Mouse (Mus musculus) stomach, embryonic 15.5 days (tissue): ENCODE data around the gene Pank4. TPM values are rescaled to one million over a fixed set of nuclear protein-coding genes. Genes with fewer than 3 reads are reported as not detected.

Source experiments
- ATAC-seq: fragments of 200-750 bp; cut with Nextera tagmentation; 2 replicates; pipeline ENCODE4 v1.8.0; 2017; ENCODE audit warnings: low read depth, moderate number of reproducible peaks, moderate TSS enrichment; ENCODE audit not compliant: insufficient read depth, low FRiP score
- H3K27ac ChIP-seq: fragments of 300-500 bp; sonication (generic); 2 replicates; pipeline ENCODE4 v1.5.1; 2015; ENCODE audit warnings: mild to moderate bottlenecking, inconsistent platforms
- H3K27me3 ChIP-seq: fragments of 300-500 bp; sonication (generic); replicated peaks from 2 replicates; pipeline ENCODE4 v1.6.1; 2015; ENCODE audit warnings: inconsistent platforms
- H3K36me3 ChIP-seq: fragments of 300-500 bp; sonication (generic); 2 replicates; pipeline ENCODE4 v1.6.1; 2015; ENCODE audit warnings: inconsistent platforms
- H3K4me1 ChIP-seq: fragments of 300-500 bp; sonication (generic); 2 replicates; pipeline ENCODE4 v1.6.1; 2015; ENCODE audit warnings: inconsistent platforms
- H3K4me2 ChIP-seq: fragments of 300-500 bp; sonication (generic); 2 replicates; pipeline ENCODE4 v1.6.1; 2015; ENCODE audit warnings: mild to moderate bottlenecking, inconsistent platforms
- H3K4me3 ChIP-seq: fragments of 300-500 bp; sonication (generic); replicated peaks from 2 replicates; pipeline ENCODE4 v1.5.1; 2015; ENCODE audit warnings: inconsistent platforms
- H3K9ac ChIP-seq: fragments of 300-500 bp; sonication (generic); 2 replicates; pipeline ENCODE4 v1.6.1; 2015; ENCODE audit warnings: inconsistent platforms
- H3K9me3 ChIP-seq: fragments of 300-500 bp; sonication (generic); 2 replicates; pipeline ENCODE4 v1.6.1; 2016; ENCODE audit warnings: inconsistent platforms
- WGBS: fragments of 180-500 bp; shearing (Covaris S2); methylation state at CpG from one replicate; pipeline ENCODE4 v1.1.7; 2015; 5-methylcytosine and 5-hydroxymethylcytosine counted together
- polyA plus RNA-seq: library from polyadenylated mRNA; unstranded; fragments of >200 nt; fragmentation: Nextera tagmentation; extraction: Ambion mirVana; gene quantifications from 2 replicates; pipeline ENCODE4 v1.2.1, GENCODE M21; 2015

Pank4 gene
- 37.6 and 37.7 TPM in 2 replicates for polyA plus RNA-seq

DNA sequence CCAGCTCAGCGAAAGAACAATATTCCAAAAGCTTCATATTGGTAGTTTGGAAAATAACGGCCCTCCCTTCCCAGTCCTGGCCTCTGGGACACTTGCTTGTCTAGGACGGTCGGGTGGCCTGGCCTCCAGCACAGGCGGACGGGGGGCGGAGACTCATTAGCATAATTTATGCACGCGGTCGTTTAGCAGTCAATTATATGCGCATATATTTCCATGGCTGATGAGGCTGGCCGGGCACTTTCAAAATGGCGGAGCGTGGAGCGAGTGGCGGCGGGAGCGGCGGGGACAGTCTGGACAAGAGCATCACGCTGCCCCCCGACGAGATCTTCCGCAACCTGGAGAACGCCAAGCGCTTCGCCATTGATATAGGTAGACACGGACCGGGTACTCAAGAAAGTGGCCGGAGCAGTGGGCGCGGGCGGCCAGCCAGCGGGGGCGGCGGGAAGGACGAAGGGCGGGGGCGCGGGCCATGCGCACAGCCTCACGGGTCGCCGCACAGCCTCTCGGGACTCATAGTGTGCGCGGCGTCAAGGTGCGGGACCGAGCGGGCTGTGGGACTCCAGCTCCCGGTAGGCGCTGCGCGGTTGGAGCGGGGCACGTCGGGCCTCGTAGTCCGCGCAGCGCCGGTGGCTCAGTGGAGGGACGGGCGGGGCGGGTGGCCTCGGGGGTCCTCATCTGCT lies at the start of gene Pank4:
Gene Pank4, plus strand, starts transcription at position 223 of the 680 bp plus-strand sequence.
- Histone ChIP-seq H3K9ac (peak within 1 kb of the TSS; percentile 59), H3K27ac (peak within 1 kb of the TSS; percentile 79), H3K4me3 (peak within 1 kb of the TSS; percentile 63), H3K9me3 (no peaks in the 10 kb centered on the region), H3K4me2 (peak within 1 kb of the TSS; percentile 60), H3K4me1 (peaks cover 39% of the 10 kb centered on the region), H3K27me3 (peaks cover 43% of the 10 kb centered on the region), H3K36me3 (peaks cover 7% of the 10 kb centered on the region; the same call in 1 of the 2 replicates)
- ATAC-seq = peak; percentile 92
- under 1% methylated on average over 60 of the region's 66 CpGs for WGBS

DNA sequence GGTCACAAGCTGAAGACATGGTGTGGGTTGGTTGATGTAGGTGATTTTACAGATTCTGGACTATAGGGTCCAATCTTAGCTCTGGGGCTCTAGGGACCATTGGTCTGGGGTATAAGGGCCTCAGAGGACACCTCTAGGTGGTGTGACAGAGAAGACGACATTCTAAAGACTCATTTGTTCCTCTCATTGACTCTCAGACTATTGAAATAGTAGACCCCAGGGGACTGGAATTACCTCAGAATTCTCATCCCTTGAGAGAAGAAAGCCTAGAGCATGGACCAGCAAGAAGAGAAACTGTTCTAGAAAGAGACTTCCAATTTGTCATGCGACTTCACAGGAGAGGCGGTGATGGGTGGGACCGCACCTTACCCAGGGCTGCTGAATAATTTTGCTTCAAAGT lies 49.7 kb upstream of the Pank4 start:
- no peak for ATAC-seq
- Histone ChIP-seq H3K4me3 (no peak overlapping the region), H3K27ac (no peak overlapping the region), H3K9me3 (no peaks in the 10 kb centered on the region), H3K36me3 (no peaks in the 10 kb centered on the region), H3K4me1 (0 out of 2 replicates have a peak, but pooled peaks cover 7% of the 10 kb centered on the region), H3K4me2 (no peak overlapping the region), H3K27me3 (no peaks in the 10 kb centered on the region), H3K9ac (no peak overlapping the region)
- WGBS = 89% methylated on average over 4 of the region's 4 CpGs

DNA sequence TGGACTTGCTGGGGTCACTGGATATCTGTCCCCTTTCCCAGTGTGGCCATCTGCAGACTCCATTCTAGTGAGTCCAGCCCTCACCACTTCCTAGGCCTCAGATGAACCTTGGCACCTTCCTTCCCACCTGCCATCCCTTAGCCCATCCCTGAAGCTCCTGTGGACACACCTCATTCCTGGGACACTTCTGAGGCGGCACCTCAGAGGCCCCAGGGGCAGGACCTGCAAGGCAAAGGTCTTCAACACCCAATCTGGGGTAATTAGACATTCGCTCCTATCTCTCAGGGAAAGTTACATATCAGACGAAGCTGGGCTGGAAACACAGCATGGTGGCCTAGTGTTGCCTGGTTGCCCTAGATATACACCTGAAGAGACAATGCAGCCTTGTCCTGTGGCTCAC lies 49.2 kb upstream of the Pank4 start:
- Histone ChIP-seq H3K27ac (no peak overlapping the region), H3K9ac (no peak overlapping the region), H3K4me2 (no peak overlapping the region), H3K4me1 (0 out of 2 replicates have a peak, but pooled peaks cover 7% of the 10 kb centered on the region), H3K27me3 (no peaks in the 10 kb centered on the region), H3K9me3 (no peaks in the 10 kb centered on the region), H3K4me3 (no peak overlapping the region), H3K36me3 (no peaks in the 10 kb centered on the region)
- WGBS = 65% methylated on average over 3 of the region's 3 CpGs
- no peak for ATAC-seq

DNA sequence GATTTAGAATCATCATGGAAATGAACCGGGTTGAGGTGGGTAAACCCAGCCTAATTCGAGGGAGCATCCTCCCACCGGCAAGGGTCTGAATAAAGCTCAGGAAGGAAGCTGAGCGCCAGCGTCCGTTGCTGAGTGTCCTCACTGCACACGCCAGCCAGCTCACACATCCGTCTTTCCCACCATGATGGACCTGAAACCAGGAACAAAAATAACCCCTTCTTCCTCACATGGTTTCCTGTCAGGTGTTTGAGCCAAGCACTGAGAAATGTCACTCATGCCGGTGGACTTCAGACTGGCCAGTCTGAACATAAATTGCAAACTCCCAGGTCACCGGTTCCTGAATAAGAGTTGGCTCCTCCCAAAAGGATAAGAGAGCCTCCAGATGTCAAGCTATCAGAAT lies 48.6 kb upstream of the Pank4 start:
- Histone ChIP-seq H3K36me3 (no peaks in the 10 kb centered on the region), H3K27me3 (no peaks in the 10 kb centered on the region), H3K4me3 (no peak overlapping the region), H3K27ac (no peak overlapping the region), H3K4me1 (0 out of 2 replicates have a peak, but pooled peaks cover 7% of the 10 kb centered on the region), H3K9me3 (no peaks in the 10 kb centered on the region), H3K4me2 (no peak overlapping the region), H3K9ac (no peak overlapping the region)
- 66% methylated on average over 10 of the region's 10 CpGs for WGBS
- no peak for ATAC-seq

DNA sequence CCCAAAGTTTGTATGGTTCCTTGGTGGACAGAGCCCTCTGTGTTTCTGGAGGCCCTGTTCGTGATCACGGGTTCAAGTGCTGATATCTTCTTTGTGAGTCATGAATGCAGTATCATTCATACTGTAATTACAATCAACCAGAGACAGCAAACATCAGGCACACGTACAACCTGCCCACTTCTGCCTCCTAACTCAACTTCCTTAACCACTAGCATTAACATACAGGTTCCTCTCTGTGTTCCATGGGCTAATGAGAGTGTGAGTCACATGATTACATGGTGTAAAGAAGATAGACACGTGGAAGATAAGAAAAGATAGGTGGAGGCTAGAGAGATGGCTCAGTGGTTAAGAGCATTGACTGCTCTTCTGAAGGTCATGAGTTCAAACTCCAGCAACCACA lies 47.3 kb upstream of the Pank4 start:
- ATAC-seq = no peak
- H3K4me1 ChIP-seq = no peaks in the 10 kb centered on the region
- no peak overlapping the region for H3K27ac ChIP-seq
- no peaks in the 10 kb centered on the region for H3K36me3 ChIP-seq
- H3K9me3 ChIP-seq = no peaks in the 10 kb centered on the region
- no peaks in the 10 kb centered on the region for H3K27me3 ChIP-seq
- WGBS = 77% methylated on average over 4 of the region's 4 CpGs
- no peak overlapping the region for H3K4me3 ChIP-seq
- H3K9ac ChIP-seq = no peak overlapping the region
- no peak overlapping the region for H3K4me2 ChIP-seq

DNA sequence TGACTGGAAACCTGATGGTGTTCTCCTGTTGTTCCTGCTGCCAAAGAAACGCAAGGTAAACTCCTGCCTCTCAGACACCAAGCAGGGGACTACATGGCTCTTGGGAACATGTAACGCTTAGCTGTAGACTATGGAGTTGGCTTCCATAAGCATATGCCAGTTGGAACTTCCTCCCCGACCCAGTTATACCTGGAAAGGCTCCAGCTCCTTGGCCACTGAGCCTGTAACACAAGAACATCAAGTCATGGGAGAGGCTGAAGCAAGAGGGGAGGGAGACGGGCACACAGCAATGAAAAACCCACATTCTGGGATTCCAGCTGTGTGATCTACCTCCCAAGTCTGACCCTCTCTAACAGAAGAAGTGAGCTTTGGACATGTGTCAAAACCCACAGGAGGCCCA lies 41.6 kb upstream of the Pank4 start:
- 82% methylated on average over 4 of the region's 4 CpGs for WGBS
- Histone ChIP-seq H3K27me3 (no peaks in the 10 kb centered on the region), H3K9me3 (no peaks in the 10 kb centered on the region), H3K4me2 (no peak overlapping the region), H3K4me1 (0 out of 2 replicates have a peak, but pooled peaks cover 4% of the 10 kb centered on the region), H3K9ac (no peak overlapping the region), H3K36me3 (no peaks in the 10 kb centered on the region), H3K4me3 (no peak overlapping the region), H3K27ac (no peak overlapping the region)
- ATAC-seq = no peak

DNA sequence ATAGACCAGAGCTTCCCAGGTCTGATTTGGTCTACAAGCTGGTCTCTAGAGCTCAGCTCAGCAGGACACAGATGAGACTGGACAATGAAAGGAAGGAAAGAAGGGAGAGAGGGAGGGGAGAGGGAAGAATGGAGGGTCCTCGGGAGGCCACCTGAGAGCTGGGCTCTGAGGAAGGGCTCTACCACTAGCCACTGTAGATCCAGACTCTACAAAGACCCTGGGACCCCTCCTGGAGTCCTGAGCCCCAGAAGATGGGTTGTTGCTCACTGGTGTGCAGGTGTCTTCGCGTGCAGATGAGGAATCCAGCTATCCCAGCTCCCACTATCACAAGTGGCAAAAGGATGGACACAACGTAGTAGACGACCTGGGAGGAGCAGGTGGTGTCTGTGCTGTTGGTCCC lies 41.0 kb upstream of the Pank4 start:
- H3K9ac ChIP-seq = no peak overlapping the region
- no peak overlapping the region for H3K4me2 ChIP-seq
- no peak overlapping the region for H3K4me3 ChIP-seq
- no peaks in the 10 kb centered on the region for H3K36me3 ChIP-seq
- WGBS = 79% methylated on average over 5 of the region's 5 CpGs
- no peak for ATAC-seq
- H3K27me3 ChIP-seq = no peaks in the 10 kb centered on the region
- no peaks in the 10 kb centered on the region for H3K9me3 ChIP-seq
- H3K4me1 ChIP-seq = peaks cover 10% of the 10 kb centered on the region
- H3K27ac ChIP-seq = no peak overlapping the region

DNA sequence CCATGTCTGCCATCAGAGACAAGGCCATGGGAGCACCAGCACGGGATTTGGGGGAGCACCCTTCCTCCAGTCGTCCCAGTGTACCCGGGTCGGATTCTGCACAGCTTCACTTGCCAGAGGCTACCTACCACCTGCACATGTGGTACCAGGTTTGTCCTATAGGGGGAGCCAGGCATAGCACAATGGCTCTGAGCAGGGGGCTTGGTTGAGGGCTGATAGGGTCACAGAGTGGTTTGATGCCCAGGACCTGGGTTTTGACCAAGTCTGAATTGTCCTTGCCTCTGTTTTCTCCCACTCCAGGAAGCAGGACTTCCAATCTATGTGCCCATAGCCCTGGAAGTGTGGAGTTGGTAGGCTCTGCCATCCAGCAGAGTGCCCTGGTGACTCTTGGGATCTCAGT lies 38.5 kb upstream of the Pank4 start:
- Histone ChIP-seq H3K9me3 (no peaks in the 10 kb centered on the region), H3K36me3 (no peaks in the 10 kb centered on the region), H3K27me3 (no peaks in the 10 kb centered on the region), H3K27ac (no peak overlapping the region), H3K4me1 (peaks cover 16% of the 10 kb centered on the region), H3K4me3 (no peak overlapping the region), H3K4me2 (no peak overlapping the region), H3K9ac (no peak overlapping the region)
- WGBS = 57% methylated on average over 4 of the region's 4 CpGs
- no peak for ATAC-seq

DNA sequence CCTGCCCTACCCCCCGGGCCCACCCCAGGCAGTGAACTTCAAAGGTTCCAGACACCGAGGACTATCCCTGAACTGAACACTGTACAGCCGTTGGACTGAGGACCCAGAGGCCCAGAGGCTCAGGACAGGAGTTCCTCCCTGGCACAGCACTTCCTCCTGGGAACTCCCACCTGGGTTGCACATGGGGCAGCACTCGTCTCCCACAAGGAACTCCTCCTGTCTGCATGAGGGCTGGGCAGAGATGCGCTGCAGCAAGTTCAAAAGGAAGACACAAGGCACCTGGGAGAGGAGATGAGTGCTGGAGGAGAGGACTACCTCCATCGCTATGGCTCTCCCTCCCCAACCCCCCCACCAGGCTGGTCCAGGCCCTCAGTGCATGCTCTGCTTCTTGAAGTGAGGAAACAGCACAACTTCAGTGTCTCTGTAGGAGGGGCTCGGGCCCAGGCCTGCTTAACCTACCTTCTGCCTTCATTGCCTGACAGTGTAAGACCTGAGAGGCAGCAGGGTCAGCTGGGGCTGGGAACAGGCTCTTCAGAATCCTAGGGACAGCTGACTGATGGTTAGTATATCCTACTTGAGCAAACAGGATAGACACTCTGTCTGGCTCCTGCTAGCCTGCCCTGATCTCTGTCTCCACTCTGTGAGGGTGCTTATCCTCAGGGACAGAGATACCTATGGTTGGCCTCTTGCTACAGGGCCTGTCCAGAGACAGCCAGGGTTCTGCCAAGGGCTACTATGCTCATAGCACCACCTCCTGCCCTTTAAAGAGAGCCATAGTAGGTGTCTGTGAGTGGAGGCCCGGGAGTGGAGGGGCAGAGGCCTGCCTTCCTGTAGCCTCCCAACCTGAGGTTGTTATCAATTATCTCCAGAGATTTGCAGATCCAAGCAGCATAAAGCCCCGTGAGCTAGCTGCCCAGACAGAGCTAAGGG lies 36.7 kb upstream of the Pank4 start:
- ATAC-seq = peak; percentile 28; the same call in 1 of the 2 replicates
- Histone ChIP-seq H3K27ac (peak overlapping the region; percentile 79), H3K9me3 (no peaks in the 10 kb centered on the region), H3K4me3 (peak overlapping the region; percentile 33), H3K4me2 (peak overlapping the region; percentile 49), H3K9ac (peak overlapping the region; percentile 16; the same call in 1 of the 2 replicates), H3K4me1 (peaks cover 16% of the 10 kb centered on the region), H3K27me3 (no peaks in the 10 kb centered on the region), H3K36me3 (no peaks in the 10 kb centered on the region)
- WGBS = 56% methylated on average over 9 of the region's 9 CpGs

DNA sequence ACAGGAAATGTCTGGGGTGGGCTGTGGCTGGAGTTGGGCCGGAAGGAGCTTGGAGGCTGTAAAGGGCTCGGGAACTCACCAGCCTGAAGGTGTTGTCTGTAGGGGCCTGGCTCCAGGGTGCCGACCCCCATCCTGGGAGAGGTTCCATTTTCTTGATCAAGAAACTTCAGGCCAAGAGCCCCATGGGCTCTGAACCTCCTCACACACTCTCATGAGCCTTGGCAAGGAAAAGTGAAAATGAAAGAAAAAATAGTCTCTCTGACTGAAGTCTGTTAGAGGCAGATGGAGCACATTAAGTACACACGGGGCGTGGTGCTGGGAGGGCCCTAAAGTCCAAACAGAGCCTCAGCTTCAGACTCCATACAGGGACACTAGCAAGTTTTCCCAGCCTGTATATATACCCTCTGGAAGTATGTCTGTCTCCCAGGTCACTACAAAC lies 36.0 kb upstream of the Pank4 start:
- Histone ChIP-seq H3K27ac (peak overlapping the region; percentile 79), H3K27me3 (no peaks in the 10 kb centered on the region), H3K9me3 (no peaks in the 10 kb centered on the region), H3K4me1 (peaks cover 16% of the 10 kb centered on the region), H3K4me3 (peak overlapping the region; percentile 33), H3K4me2 (peak overlapping the region; percentile 49), H3K36me3 (no peaks in the 10 kb centered on the region), H3K9ac (peak overlapping the region; percentile 16; the same call in 1 of the 2 replicates)
- peak; percentile 83 for ATAC-seq
- 26% methylated on average over 5 of the region's 5 CpGs for WGBS

DNA sequence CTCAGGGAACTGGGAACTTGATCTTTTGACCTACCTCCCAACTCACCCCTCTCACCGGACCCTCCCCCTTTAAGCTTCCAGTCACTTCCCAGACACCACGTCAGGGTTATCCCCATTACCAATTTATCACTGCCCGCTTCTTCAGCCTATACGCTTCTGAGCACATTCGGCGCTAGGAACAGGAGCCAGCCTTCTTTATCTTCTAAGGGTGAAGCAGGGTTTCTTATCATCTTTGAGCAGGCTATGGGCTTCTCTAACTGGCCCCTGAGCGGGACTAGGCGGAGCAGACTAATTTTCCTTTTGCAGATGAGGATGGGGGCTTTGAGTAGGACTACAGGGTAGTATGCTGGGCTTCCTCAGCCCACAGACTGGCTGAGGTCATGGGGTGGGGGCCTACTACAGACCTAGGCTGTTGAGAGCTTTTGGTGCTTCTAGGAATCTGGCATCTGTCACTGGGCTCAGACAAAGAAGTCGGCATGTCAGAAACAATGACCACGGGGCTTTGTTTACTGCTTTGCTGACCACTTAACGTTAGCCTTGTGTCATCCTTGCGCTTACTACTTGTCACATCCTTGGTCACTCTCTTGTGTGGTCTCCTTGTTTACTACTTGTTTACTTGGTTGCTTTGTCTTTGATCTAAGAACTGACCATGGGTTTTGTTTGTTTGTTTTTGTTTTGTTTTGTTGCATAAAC lies 35.4 kb upstream of the Pank4 start, which contains the start of gene Tnfrsf14:
Gene Tnfrsf14, minus strand, starts transcription at position 169 of the 693 bp plus-strand sequence.
- Histone ChIP-seq H3K9ac (peak within 1 kb of the TSS; percentile 16; the same call in 1 of the 2 replicates), H3K27me3 (no peaks in the 10 kb centered on the region), H3K9me3 (no peaks in the 10 kb centered on the region), H3K4me1 (peaks cover 16% of the 10 kb centered on the region), H3K36me3 (no peaks in the 10 kb centered on the region), H3K4me3 (peak within 1 kb of the TSS; percentile 33), H3K27ac (peak within 1 kb of the TSS; percentile 79), H3K4me2 (peak within 1 kb of the TSS; percentile 49)
- ATAC-seq = peak; percentile 86
- WGBS = 25% methylated on average over 12 of the region's 12 CpGs
